Mouse (Mus musculus) intestine, embryonic 16.5 days (tissue): ENCODE measurements at regions not wholly inside any gene's neighbourhood (a gene's known extent, or its start where the extent isn't known, plus 50 kb on each side); places are given as distances from the start of the nearest gene placed in this dataset.
"Not testable (repeated sequence)": the region's sequence is repeated elsewhere in the genome, so short reads cannot be mapped to it uniquely, and the experiment has no call there.

Experiments
- ATAC-seq: fragments of 200-750 bp; cut with Nextera tagmentation; 2 replicates; pipeline ENCODE4 v1.8.0; 2017; ENCODE audit warnings: moderate TSS enrichment, moderate library complexity
- H3K27ac ChIP-seq: fragments of 300-500 bp; sonication (generic); 2 replicates; pipeline ENCODE4 v1.5.1; 2014; ENCODE audit warnings: mild to moderate bottlenecking, low read length
- H3K27me3 ChIP-seq: fragments of 300-500 bp; sonication (generic); replicated peaks from 2 replicates; pipeline ENCODE4 v1.6.1; 2014; ENCODE audit warnings: low read length, control low read depth, mixed read lengths; ENCODE audit not compliant: control insufficient read depth, insufficient read depth
- H3K36me3 ChIP-seq: fragments of 300-500 bp; sonication (generic); 2 replicates; pipeline ENCODE4 v1.6.1; 2014; ENCODE audit warnings: low read length, control low read depth; ENCODE audit not compliant: control insufficient read depth, insufficient read depth
- H3K4me1 ChIP-seq: fragments of 300-500 bp; sonication (generic); 2 replicates; pipeline ENCODE4 v1.6.1; 2014; ENCODE audit warnings: low read length, control low read depth, mixed read lengths; ENCODE audit not compliant: control insufficient read depth, insufficient read depth
- H3K4me2 ChIP-seq: fragments of 300-500 bp; sonication (generic); 2 replicates; pipeline ENCODE4 v1.6.1; 2014; ENCODE audit warnings: low read depth, low read length, control low read depth
- H3K4me3 ChIP-seq: fragments of 300-500 bp; sonication (generic); 2 replicates; pipeline ENCODE4 v1.5.1; 2014; ENCODE audit warnings: mild to moderate bottlenecking, low read length
- H3K9ac ChIP-seq: fragments of 300-500 bp; sonication (generic); 2 replicates; pipeline ENCODE4 v1.6.1; 2014; ENCODE audit warnings: low read depth, low read length
- H3K9me3 ChIP-seq: fragments of 300-500 bp; sonication (generic); 2 replicates; pipeline ENCODE4 v1.6.1; 2016; ENCODE audit warnings: low read length, control low read depth; ENCODE audit not compliant: control insufficient read depth
- WGBS: fragments of 180-500 bp; shearing (Covaris S2); extraction: QIAGEN DNeasy Blood & Tissue Kit; methylation state at CpG from one replicate; pipeline ENCODE4 v1.1.7; 2014; 5-methylcytosine and 5-hydroxymethylcytosine counted together

GRCm38 (mm10) chr16:3114473-3115335, 476.1 kb upstream of the Olfr161 start:
- not testable (repeated sequence) for H3K36me3 ChIP-seq, H3K4me3 ChIP-seq

GRCm38 (mm10) chr16:3115336-3116112, 475.3 kb upstream of the Olfr161 start:
- not testable (repeated sequence) for H3K27ac ChIP-seq, H3K4me1 ChIP-seq, H3K27me3 ChIP-seq, H3K4me2 ChIP-seq, H3K4me3 ChIP-seq, H3K9ac ChIP-seq, H3K9me3 ChIP-seq, H3K36me3 ChIP-seq
- WGBS, result 74% methylated on average over 8 of the region's 9 CpGs
- ATAC-seq, result peak; percentile 92

More at GRCm38 (mm10) chr16:3114473-3115335, 476.1 kb upstream of the Olfr161 start:
- H3K27me3 ChIP-seq, H3K4me1 ChIP-seq, H3K27ac ChIP-seq, H3K9ac ChIP-seq, H3K9me3 ChIP-seq, H3K4me2 ChIP-seq: not testable (repeated sequence)
- peak; percentile 98 for ATAC-seq
- 75% methylated on average over 2 of the region's 3 CpGs for WGBS

GRCm38 (mm10) chr16:3116113-3116511, 474.7 kb upstream of the Olfr161 start:
- not testable (repeated sequence) for H3K36me3 ChIP-seq, ATAC-seq, H3K4me3 ChIP-seq, H3K4me2 ChIP-seq, H3K27me3 ChIP-seq, H3K9ac ChIP-seq, H3K27ac ChIP-seq, H3K4me1 ChIP-seq, H3K9me3 ChIP-seq
- 78% methylated on average over 2 of the region's 3 CpGs for WGBS

- ATAC-seq, H3K4me3 ChIP-seq, H3K4me2 ChIP-seq, H3K36me3 ChIP-seq, H3K27ac ChIP-seq, H3K9me3 ChIP-seq, H3K9ac ChIP-seq, H3K4me1 ChIP-seq, H3K27me3 ChIP-seq: not testable (repeated sequence)
Measured at GRCm38 (mm10) chr16:3121216-3121615, 469.6 kb upstream of the Olfr161 start.

- H3K4me1 ChIP-seq, H3K4me3 ChIP-seq: not testable (repeated sequence)
Measured at GRCm38 (mm10) chr16:3122145-3122860, 468.5 kb upstream of the Olfr161 start.

GRCm38 (mm10) chr16:3122861-3123477, 467.9 kb upstream of the Olfr161 start:
- H3K36me3 ChIP-seq, H3K9ac ChIP-seq, H3K4me3 ChIP-seq, H3K9me3 ChIP-seq, H3K27ac ChIP-seq, H3K4me2 ChIP-seq, H3K4me1 ChIP-seq, H3K27me3 ChIP-seq: not testable (repeated sequence)
- WGBS, result 66% methylated on average over 8 of the region's 8 CpGs
- peak; percentile 42; the same call in 1 of the 2 replicates for ATAC-seq

More at GRCm38 (mm10) chr16:3122145-3122860, 468.5 kb upstream of the Olfr161 start:
- not testable (repeated sequence) for ATAC-seq, H3K4me2 ChIP-seq, H3K9ac ChIP-seq, H3K27me3 ChIP-seq, H3K36me3 ChIP-seq, H3K27ac ChIP-seq, H3K9me3 ChIP-seq
- WGBS, result 57% methylated on average over 4 of the region's 6 CpGs

GRCm38 (mm10) chr16:3127317-3127716, 463.5 kb upstream of the Olfr161 start:
- not testable (repeated sequence) for H3K36me3 ChIP-seq, H3K4me3 ChIP-seq, H3K9me3 ChIP-seq, H3K27me3 ChIP-seq, H3K9ac ChIP-seq, H3K4me2 ChIP-seq, H3K4me1 ChIP-seq, H3K27ac ChIP-seq, ATAC-seq
- 39% methylated on average over 2 of the region's 2 CpGs for WGBS
